Mouse (Mus musculus) neutrophil, adult 83 days (primary cell): ENCODE results near the gene Iars2. TPM values are rescaled to one million over a fixed set of nuclear protein-coding genes. Genes with fewer than 3 reads are reported as not detected.

Source experiments
- total RNA-seq, 2 experiments: library from RNA; stranded (reverse); gene quantifications; one replicate each; pipeline ENCODE4 v1.2.4; 2023

Gene Iars2
- 10 to 100 TPM; 16.0 to 17.4 TPM for total RNA-seq

DNA sequence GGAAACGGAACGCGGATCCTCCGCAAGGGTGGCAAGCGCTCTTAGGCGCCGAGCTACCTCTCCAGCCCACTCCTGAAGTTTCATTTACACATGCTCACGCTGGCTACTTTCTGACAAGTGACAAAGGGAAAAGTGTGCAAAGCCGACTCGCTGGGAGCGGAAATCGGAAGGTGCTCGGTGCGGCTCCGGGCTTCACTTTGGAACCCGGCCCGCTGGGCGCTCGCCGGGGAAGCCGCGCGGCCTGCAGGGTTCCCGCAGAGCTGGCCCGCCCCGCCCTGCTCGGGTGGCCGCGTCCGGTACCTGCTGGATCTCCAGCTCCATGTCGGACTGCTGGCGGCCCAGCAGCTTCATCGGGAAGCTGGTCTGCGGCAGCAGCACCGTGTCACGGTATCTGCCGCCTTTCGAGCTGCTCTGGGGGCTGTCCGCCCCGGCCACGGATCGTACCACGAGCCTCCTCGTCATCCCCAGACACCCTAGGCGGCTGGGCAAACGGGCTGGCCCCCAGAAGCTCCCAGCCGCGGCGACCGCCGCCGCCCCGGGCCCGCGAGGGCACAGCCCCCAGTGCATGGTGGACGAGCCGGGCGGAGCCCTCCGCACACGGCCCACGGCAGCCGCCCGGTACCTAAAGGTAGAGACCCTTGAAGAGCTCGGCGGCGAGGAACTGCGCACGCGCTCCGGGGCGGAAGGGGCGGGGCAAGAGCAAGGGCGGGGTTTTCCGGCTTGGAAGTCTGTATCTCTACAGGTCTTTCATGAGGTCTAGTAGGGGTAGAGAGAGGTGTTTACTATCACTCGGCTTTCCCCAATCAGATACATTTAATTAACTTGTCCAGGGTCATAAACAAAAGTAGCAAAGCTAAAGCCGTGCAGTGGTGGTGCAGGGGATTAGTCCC, at the start of gene Iars2:
Iars2 (minus strand) TSS at position 676 of the 890 bp plus-strand sequence.

GRCm38 (mm10) chr1:185362677-185363520, 33.7 kb upstream of the Iars2 start, which contains the start of gene Eprs:
Eprs (plus strand) TSS chr1:185363044.

DNA sequence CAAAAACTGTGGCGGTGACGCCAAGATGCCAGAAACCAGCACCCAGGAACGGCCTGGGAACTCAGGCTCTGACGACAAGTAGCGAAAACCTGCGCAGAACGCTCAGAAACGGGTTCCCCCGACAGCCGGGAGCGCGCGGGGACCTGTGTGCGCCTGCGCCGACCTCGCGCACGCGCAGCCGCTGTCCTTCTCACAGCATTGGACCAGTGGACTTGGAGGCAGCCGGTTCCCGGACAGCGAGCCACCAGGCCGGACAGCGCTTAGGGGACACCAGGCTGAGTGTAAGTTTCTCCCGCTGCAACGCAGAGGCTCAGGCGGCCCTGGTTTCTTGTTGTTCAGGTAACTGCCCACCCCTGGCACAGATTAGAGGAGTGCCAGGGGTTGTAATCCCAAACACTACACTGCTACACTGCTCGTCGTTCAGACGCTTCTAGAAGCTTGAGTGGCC, 2.8 kb upstream of the Iars2 start, which contains the start of gene Bpnt1:
Bpnt1 (plus strand) TSS at position 167 of the 448 bp plus-strand sequence.

Other genes starting within 250 kb of the Iars2 start
- 10 to 100 TPM; 56.3 TPM for gene Rab3gap2, start 125.3 kb downstream of the Iars2 start, total RNA-seq
- gene Bpnt1, start 2.8 kb upstream of the Iars2 start, total RNA-seq, result 1 to 10 TPM; 7.1 to 8.2 TPM
- 10 to 100 TPM; 43.3 to 46.0 TPM for gene Eprs, start 33.6 kb upstream of the Iars2 start, total RNA-seq
- gene Slc30a10, start 125.5 kb upstream of the Iars2 start, total RNA-seq, result 1 to 10 TPM; 1.8 to 2.6 TPM